Mouse (Mus musculus) kidney, embryonic 15.5 days (tissue): Measurements from ENCODE around the gene Atxn7l3. TPM values are rescaled to one million over a fixed set of nuclear protein-coding genes. Genes with fewer than 3 reads are reported as not detected.
A peak's percentile ranks its signal among the peaks of the same experiment; 100 is the strongest.

ENCODE experiments used
- ATAC-seq: fragments of 200-750 bp; cut with Nextera tagmentation; replicated peaks from 2 replicates; pipeline ENCODE4 v1.8.0; 2017; ENCODE audit warnings: moderate TSS enrichment; ENCODE audit not compliant: low FRiP score
- H3K27ac ChIP-seq: fragments of 300-500 bp; sonication (generic); 2 replicates; pipeline ENCODE4 v1.5.1; 2015; ENCODE audit warnings: mild to moderate bottlenecking, inconsistent platforms
- H3K27me3 ChIP-seq: fragments of 300-500 bp; sonication (generic); 2 replicates; pipeline ENCODE4 v1.6.1; 2015; ENCODE audit warnings: inconsistent platforms
- H3K36me3 ChIP-seq: fragments of 300-500 bp; sonication (generic); 2 replicates; pipeline ENCODE4 v1.6.1; 2015; ENCODE audit warnings: inconsistent platforms
- H3K4me1 ChIP-seq: fragments of 300-500 bp; sonication (generic); 2 replicates; pipeline ENCODE4 v1.6.1; 2015; ENCODE audit warnings: inconsistent platforms
- H3K4me2 ChIP-seq: fragments of 300-500 bp; sonication (generic); 2 replicates; pipeline ENCODE4 v1.6.1; 2015; ENCODE audit warnings: moderate library complexity, mild to moderate bottlenecking, inconsistent platforms
- H3K4me3 ChIP-seq: fragments of 300-500 bp; sonication (generic); replicated peaks from 2 replicates; pipeline ENCODE4 v1.5.1; 2015; ENCODE audit warnings: mild to moderate bottlenecking, inconsistent platforms
- H3K9ac ChIP-seq: fragments of 300-500 bp; sonication (generic); 2 replicates; pipeline ENCODE4 v1.6.1; 2015; ENCODE audit warnings: mild to moderate bottlenecking, inconsistent platforms
- H3K9me3 ChIP-seq: fragments of 300-500 bp; sonication (generic); replicated peaks from 2 replicates; pipeline ENCODE4 v1.6.1; 2016; ENCODE audit warnings: inconsistent platforms
- WGBS: fragments of 180-500 bp; shearing (Covaris S2); methylation state at CpG from one replicate; pipeline ENCODE4 v1.1.7; 2015; ENCODE audit warnings: mixed read lengths; 5-methylcytosine and 5-hydroxymethylcytosine counted together
- polyA plus RNA-seq: library from polyadenylated mRNA; unstranded; fragments of >200 nt; fragmentation: Nextera tagmentation; extraction: Ambion mirVana; gene quantifications from 2 replicates; pipeline ENCODE4 v1.2.1, GENCODE M21; 2015

Gene Atxn7l3
- 12.3 and 14.0 TPM in 2 replicates for polyA plus RNA-seq

DNA sequence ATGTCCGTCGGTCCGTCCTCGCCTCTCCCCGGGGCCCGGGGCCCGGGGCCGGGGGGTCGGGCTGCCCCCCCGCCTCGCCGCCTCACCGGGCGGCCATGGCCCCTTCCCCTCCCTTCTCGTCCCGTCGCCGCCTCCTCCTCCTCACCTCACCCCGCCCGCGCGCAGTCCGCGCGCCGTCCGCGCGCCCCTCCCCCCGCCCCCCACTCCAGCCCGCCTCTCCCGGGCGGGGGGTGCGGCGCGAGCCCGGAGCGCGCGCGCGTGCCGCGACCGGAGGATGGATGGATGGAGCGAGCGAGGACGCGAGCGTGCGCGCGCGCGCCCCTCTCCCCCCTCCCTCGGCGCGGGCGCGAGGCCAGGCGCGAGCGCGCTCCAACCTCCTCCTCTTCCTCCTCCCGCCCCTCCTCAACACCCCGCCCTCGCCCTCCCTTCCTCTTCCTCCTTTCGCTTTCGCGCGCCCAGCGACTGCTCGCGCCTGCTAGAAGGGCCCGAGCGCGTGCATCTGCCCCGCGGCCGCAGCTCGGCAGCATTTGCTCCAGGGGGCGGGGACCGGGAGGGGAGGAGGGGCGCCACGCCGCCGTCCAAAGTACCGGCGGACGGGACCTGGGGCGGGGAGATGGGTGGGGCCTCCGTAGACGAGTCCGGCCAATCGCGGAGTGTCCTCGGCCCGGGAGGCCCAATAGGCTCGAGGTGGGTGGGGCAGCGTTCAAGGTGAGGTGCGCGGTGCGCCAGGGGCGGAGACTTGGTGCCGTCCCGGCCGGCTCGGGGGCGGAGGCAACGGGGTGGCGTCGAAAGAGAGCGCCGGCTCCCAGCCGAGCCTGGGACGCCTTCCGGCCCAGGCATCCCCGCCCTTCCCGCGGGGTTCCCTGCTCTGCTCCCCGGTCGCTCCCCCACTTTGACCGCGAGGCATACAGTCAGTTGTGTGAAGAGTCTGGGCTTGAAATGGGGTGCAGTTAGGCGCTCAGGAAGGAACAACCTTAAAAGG, at the start of gene Atxn7l3:
TSS of gene Atxn7l3 (minus strand) at position 141 of the 982 bp plus-strand sequence.
- H3K4me3 ChIP-seq: peak within 1 kb of the TSS; percentile 92
- WGBS: under 1% methylated on average over 65 of the region's 125 CpGs
- H3K4me2 ChIP-seq: peak within 1 kb of the TSS; percentile 83
- H3K4me1 ChIP-seq: peaks cover 29% of the 10 kb centered on the region
- no peaks in the 10 kb centered on the region for H3K27me3 ChIP-seq
- H3K27ac ChIP-seq: peak within 1 kb of the TSS; percentile 99
- no peaks in the 10 kb centered on the region for H3K9me3 ChIP-seq
- H3K9ac ChIP-seq: peak within 1 kb of the TSS; percentile 90
- ATAC-seq: peak; percentile 96
- H3K36me3 ChIP-seq: peaks cover 31% of the 10 kb centered on the region

GRCm38 (mm10) chr11:102344458-102344857, 48.0 kb upstream of the Atxn7l3 start:
- WGBS: 95% methylated on average over 3 of the region's 3 CpGs
- H3K27me3 ChIP-seq: no peaks in the 10 kb centered on the region

DNA sequence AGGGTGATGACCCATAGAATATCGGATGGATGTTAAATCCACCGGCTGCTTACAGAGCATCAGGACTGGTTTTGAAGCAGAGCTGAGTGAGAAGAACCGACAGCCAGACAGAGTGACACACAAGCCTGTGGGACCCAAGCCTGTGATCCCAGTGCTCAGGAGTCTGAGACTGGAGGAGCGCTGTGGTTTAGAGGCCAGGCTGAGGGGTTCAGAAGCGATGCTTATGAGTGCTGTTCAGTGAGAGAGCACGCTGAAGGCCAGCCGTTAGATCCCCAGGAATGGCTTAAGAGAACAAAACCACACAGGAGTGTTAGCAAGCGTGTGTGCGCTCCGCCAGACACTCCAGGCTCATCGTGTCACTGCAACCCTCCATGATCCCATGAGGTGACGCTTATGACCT, 46.3 kb upstream of the Atxn7l3 start:
- no peak overlapping the region for H3K27ac ChIP-seq
- no peak for ATAC-seq
- no peak overlapping the region for H3K9ac ChIP-seq
- H3K27me3 ChIP-seq: no peaks in the 10 kb centered on the region
- H3K4me3 ChIP-seq: no peak overlapping the region
- H3K9me3 ChIP-seq: no peaks in the 10 kb centered on the region
- 0 out of 2 replicates have a peak, but pooled peaks cover 3% of the 10 kb centered on the region for H3K4me1 ChIP-seq
- WGBS: 50% methylated on average over 12 of the region's 12 CpGs
- H3K36me3 ChIP-seq: no peaks in the 10 kb centered on the region
- H3K4me2 ChIP-seq: no peak overlapping the region

More at GRCm38 (mm10) chr11:102344458-102344857, 48.0 kb upstream of the Atxn7l3 start:
- H3K36me3 ChIP-seq: no peaks in the 10 kb centered on the region
- no peak for ATAC-seq
- H3K4me2 ChIP-seq: no peak overlapping the region
- no peak overlapping the region for H3K27ac ChIP-seq
- H3K9ac ChIP-seq: no peak overlapping the region
- peaks cover 5% of the 10 kb centered on the region; the same call in 1 of the 2 replicates for H3K4me1 ChIP-seq
- H3K9me3 ChIP-seq: no peaks in the 10 kb centered on the region
- H3K4me3 ChIP-seq: no peak overlapping the region

DNA sequence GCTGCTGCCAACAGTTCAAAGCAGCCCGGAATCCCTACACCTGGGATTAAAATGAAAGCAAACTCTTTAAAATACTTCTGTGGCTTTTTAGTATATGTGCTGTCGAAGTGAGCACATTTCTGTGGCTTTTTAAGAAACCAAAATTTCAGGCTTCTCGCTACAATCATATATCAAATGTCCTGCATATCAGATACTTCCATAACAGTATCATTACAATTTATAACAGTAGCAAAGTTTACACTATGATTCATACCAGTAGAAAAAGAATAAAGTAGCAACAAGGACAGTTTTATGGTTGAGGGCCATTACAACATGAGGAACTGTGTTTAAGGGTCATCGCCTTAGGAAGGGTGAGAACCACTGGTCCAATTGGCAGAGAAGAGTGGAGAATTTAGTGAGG, 44.7 kb upstream of the Atxn7l3 start:
- Histone ChIP-seq H3K9me3 (no peaks in the 10 kb centered on the region), H3K36me3 (no peaks in the 10 kb centered on the region), H3K4me1 (no peaks in the 10 kb centered on the region), H3K27ac (no peak overlapping the region), H3K9ac (no peak overlapping the region), H3K4me3 (no peak overlapping the region), H3K27me3 (0 out of 2 replicates have a peak, but pooled peaks cover 3% of the 10 kb centered on the region), H3K4me2 (no peak overlapping the region)
- ATAC-seq: no peak
- WGBS: 61% methylated on average over 4 of the region's 4 CpGs

DNA sequence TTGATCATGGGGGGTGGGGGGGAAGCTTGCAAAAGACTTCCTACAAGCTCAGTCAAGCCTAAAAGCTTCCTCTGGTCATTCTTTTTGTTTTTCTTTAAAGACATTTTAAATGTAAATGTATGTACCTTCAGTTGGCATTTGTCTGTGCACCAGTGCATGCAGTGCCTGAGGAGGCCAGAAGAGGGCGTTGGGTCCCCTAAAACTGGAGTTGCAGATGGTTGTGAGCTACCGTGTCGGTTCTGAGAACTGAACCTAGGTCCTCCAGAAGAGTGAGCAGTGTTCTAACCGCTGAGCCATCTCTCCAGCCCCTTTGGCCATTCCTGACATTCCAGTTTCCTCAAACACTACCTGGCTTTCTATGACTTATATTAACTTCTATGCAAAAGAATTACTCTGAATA, 43.2 kb upstream of the Atxn7l3 start:
- Histone ChIP-seq H3K27me3 (0 out of 2 replicates have a peak, but pooled peaks cover 3% of the 10 kb centered on the region), H3K9ac (no peak overlapping the region), H3K9me3 (no peaks in the 10 kb centered on the region), H3K27ac (no peak overlapping the region), H3K4me1 (no peaks in the 10 kb centered on the region), H3K4me3 (no peak overlapping the region), H3K4me2 (no peak overlapping the region), H3K36me3 (no peaks in the 10 kb centered on the region)
- WGBS: 67% methylated on average over 4 of the region's 4 CpGs
- no peak for ATAC-seq

GRCm38 (mm10) chr11:102339195-102339594, 42.8 kb upstream of the Atxn7l3 start:
- H3K27me3 ChIP-seq: 0 out of 2 replicates have a peak, but pooled peaks cover 3% of the 10 kb centered on the region
- 74% methylated on average over 11 of the region's 11 CpGs for WGBS
- ATAC-seq: no peak
- no peaks in the 10 kb centered on the region for H3K36me3 ChIP-seq
- H3K4me3 ChIP-seq: no peak overlapping the region
- no peaks in the 10 kb centered on the region for H3K4me1 ChIP-seq
- no peak overlapping the region for H3K4me2 ChIP-seq
- H3K9me3 ChIP-seq: no peaks in the 10 kb centered on the region
- no peak overlapping the region for H3K9ac ChIP-seq
- no peak overlapping the region for H3K27ac ChIP-seq

DNA sequence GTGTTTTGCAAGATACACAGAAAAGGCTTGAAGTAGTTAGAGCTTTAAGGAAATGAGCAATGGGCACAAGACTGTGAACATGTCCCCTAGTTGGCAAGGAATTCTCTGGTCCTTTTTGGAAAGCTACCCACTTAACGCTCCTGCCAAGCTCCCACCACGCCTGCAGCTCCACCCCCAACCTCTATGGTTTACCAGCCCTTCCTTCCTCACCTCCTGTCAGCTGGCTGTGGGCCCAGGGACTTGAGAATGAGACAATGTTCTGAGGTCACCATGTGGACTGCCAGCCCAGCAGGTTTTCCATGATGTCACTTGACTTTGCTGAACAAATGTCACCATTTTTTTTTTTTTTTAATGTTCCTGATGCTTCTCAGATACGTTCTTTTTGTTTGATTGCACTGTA, 42.1 kb upstream of the Atxn7l3 start:
- H3K9me3 ChIP-seq: no peaks in the 10 kb centered on the region
- WGBS: 32% methylated on average over 3 of the region's 3 CpGs
- no peak overlapping the region for H3K4me2 ChIP-seq
- H3K9ac ChIP-seq: no peak overlapping the region
- no peaks in the 10 kb centered on the region for H3K36me3 ChIP-seq
- H3K27ac ChIP-seq: no peak overlapping the region
- no peaks in the 10 kb centered on the region for H3K4me1 ChIP-seq
- 0 out of 2 replicates have a peak, but pooled peaks cover 3% of the 10 kb centered on the region for H3K27me3 ChIP-seq
- ATAC-seq: no peak
- H3K4me3 ChIP-seq: no peak overlapping the region

GRCm38 (mm10) chr11:102337921-102338320, 41.5 kb upstream of the Atxn7l3 start:
- H3K4me3 ChIP-seq: no peak overlapping the region
- no peak overlapping the region for H3K9ac ChIP-seq
- no peaks in the 10 kb centered on the region for H3K9me3 ChIP-seq
- ATAC-seq: no peak
- no peak overlapping the region for H3K4me2 ChIP-seq
- no peaks in the 10 kb centered on the region for H3K4me1 ChIP-seq
- H3K27me3 ChIP-seq: 0 out of 2 replicates have a peak, but pooled peaks cover 3% of the 10 kb centered on the region
- H3K36me3 ChIP-seq: no peaks in the 10 kb centered on the region
- 26% methylated on average over 1 of the region's 1 CpGs for WGBS
- H3K27ac ChIP-seq: no peak overlapping the region

DNA sequence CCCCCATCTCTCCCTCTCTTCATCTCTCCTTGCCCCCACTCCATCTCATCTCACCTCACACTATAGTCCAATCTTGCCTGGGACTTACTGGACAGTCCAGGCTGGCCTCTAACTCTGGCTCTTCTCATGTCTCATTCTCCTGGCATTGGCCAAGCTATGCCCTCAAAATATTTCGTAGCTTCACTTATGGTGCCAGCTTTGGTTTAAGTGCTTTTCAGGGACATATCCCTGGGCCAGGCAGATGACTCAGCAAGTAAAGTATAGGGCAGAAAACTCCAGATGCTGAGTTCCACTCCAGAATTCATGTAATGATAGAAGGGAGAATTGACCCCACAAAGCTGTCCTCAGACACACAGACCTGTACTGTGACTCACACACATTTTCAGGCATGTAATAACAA, 39.8 kb upstream of the Atxn7l3 start:
- H3K9ac ChIP-seq: no peak overlapping the region
- 92% methylated on average over 1 of the region's 1 CpGs for WGBS
- no peaks in the 10 kb centered on the region for H3K9me3 ChIP-seq
- H3K4me1 ChIP-seq: no peaks in the 10 kb centered on the region
- no peak for ATAC-seq
- no peak overlapping the region for H3K4me2 ChIP-seq
- no peaks in the 10 kb centered on the region for H3K36me3 ChIP-seq
- H3K27ac ChIP-seq: no peak overlapping the region
- no peak overlapping the region for H3K4me3 ChIP-seq
- H3K27me3 ChIP-seq: 0 out of 2 replicates have a peak, but pooled peaks cover 3% of the 10 kb centered on the region

GRCm38 (mm10) chr11:102334973-102335700, 38.7 kb upstream of the Atxn7l3 start:
- Histone ChIP-seq H3K9me3 (no peaks in the 10 kb centered on the region), H3K4me3 (no peak overlapping the region), H3K4me2 (no peak overlapping the region), H3K27ac (0 out of 2 replicates have a peak overlapping the region, but pooled peaks have one; percentile 24), H3K36me3 (no peaks in the 10 kb centered on the region), H3K4me1 (no peaks in the 10 kb centered on the region), H3K9ac (no peak overlapping the region), H3K27me3 (0 out of 2 replicates have a peak, but pooled peaks cover 5% of the 10 kb centered on the region)
- WGBS: 33% methylated on average over 9 of the region's 9 CpGs
- ATAC-seq: no peak

DNA sequence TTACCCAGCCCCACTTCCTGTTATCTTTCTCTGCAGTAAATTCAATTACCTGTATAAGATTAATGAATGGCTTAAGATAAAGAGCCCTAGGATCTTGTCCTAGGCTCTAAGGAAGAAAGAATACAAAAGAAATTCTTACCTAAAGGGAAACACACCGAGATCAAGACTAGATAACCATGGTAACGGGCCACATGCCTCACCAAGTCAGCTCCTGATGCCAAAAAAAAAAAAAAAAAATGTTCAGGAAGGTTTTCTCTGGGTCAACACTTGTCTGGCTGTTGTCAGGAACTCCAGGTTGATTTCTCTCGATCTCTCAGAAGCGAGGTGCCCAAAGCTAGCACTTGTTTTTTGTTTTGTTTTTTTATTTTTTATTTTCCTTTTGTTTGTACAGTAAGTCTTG, 37.6 kb upstream of the Atxn7l3 start:
- H3K9ac ChIP-seq: no peak overlapping the region
- no peak overlapping the region for H3K4me3 ChIP-seq
- 67% methylated on average over 4 of the region's 4 CpGs for WGBS
- no peak overlapping the region for H3K4me2 ChIP-seq
- H3K36me3 ChIP-seq: no peaks in the 10 kb centered on the region
- H3K27ac ChIP-seq: no peak overlapping the region
- ATAC-seq: no peak
- no peaks in the 10 kb centered on the region for H3K9me3 ChIP-seq
- H3K4me1 ChIP-seq: no peaks in the 10 kb centered on the region
- 0 out of 2 replicates have a peak, but pooled peaks cover 5% of the 10 kb centered on the region for H3K27me3 ChIP-seq

DNA sequence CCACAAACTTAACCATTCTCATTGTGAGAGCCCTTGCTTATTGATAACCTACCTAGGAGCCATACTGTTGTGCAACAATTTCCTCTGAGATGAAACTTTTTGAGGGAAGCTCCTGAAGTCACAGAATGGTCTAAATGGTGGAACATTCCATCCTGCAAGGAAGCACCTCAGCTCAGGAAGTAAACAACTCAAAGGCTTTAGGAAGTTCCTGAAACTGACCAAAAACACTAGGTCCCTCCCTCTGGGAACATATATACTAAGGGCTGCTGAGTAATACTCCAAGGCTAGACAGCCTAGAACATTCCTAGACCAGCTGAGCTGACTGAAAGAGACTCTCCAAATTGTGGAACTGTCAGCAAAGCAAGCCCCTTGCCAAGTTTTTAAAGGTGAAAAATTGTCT, 36.6 kb upstream of the Atxn7l3 start:
- H3K27me3 ChIP-seq: 0 out of 2 replicates have a peak, but pooled peaks cover 5% of the 10 kb centered on the region
- no peak overlapping the region for H3K9ac ChIP-seq
- H3K4me3 ChIP-seq: no peak overlapping the region
- no peaks in the 10 kb centered on the region for H3K4me1 ChIP-seq
- no peaks in the 10 kb centered on the region for H3K9me3 ChIP-seq
- no peaks in the 10 kb centered on the region for H3K36me3 ChIP-seq
- no peak for ATAC-seq
- no peak overlapping the region for H3K4me2 ChIP-seq
- no peak overlapping the region for H3K27ac ChIP-seq
